Mouse (Mus musculus): Measurements from ENCODE around the gene Bnip2.

- TF ChIP-seq CTCF (IDR thresholded peaks at IDR 0.05; ENCODE audit: low read depth, low read length) (no peak), POLR2A (IDR thresholded peaks at IDR 0.05; ENCODE audit: extremely low read depth, insufficient read depth, low read length) (no peak)
These were observed 32.3 kb downstream of the Bnip2 start for GRCm38 (mm10) chr9:70021610-70022009.
